Mouse (Mus musculus) stomach, embryonic 14.5 days (tissue): ENCODE results near the gene Gm42791. TPM values are rescaled to one million over a fixed set of nuclear protein-coding genes. Genes with fewer than 3 reads are reported as not detected.

Experiments used
- ATAC-seq: fragments of 200-750 bp; cut with Nextera tagmentation; 2 replicates; pipeline ENCODE4 v1.8.0; 2017; ENCODE audit warnings: low read depth, moderate TSS enrichment; ENCODE audit not compliant: insufficient number of reproducible peaks, insufficient read depth, low FRiP score
- H3K27ac ChIP-seq: fragments of 300-500 bp; sonication (generic); 2 replicates; pipeline ENCODE4 v1.5.1; 2014; ENCODE audit warnings: mild to moderate bottlenecking, low read length, moderate library complexity, mixed read lengths
- H3K27me3 ChIP-seq: fragments of 300-500 bp; sonication (generic); 2 replicates; pipeline ENCODE4 v1.6.1; 2014; ENCODE audit warnings: low read length, control low read depth, mixed read lengths; ENCODE audit not compliant: control insufficient read depth, insufficient read depth
- H3K36me3 ChIP-seq: fragments of 300-500 bp; sonication (generic); 2 replicates; pipeline ENCODE4 v1.6.1; 2014; ENCODE audit warnings: mild to moderate bottlenecking, control low read depth, low read length, moderate library complexity, mixed read lengths; ENCODE audit not compliant: control insufficient read depth, insufficient read depth
- H3K4me1 ChIP-seq: fragments of 300-500 bp; sonication (generic); 2 replicates; pipeline ENCODE4 v1.6.1; 2014; ENCODE audit warnings: low read length, control low read depth, mixed read lengths; ENCODE audit not compliant: control insufficient read depth, insufficient read depth
- H3K4me2 ChIP-seq: fragments of 300-500 bp; sonication (generic); replicated peaks from 2 replicates; pipeline ENCODE4 v1.6.1; 2014; ENCODE audit warnings: low read depth, low read length, control low read depth
- H3K4me3 ChIP-seq: fragments of 300-500 bp; sonication (generic); 2 replicates; pipeline ENCODE4 v1.5.1; 2014; ENCODE audit warnings: low read depth, low read length, control low read depth
- H3K9ac ChIP-seq: fragments of 300-500 bp; sonication (generic); replicated peaks from 2 replicates; pipeline ENCODE4 v1.6.1; 2014; ENCODE audit warnings: low read depth, mild to moderate bottlenecking, control low read depth, low read length, moderate library complexity, mixed read lengths
- H3K9me3 ChIP-seq: fragments of 300-500 bp; sonication (generic); 2 replicates; pipeline ENCODE4 v1.6.1; 2016; ENCODE audit warnings: low read depth, low read length, control low read depth; ENCODE audit not compliant: control insufficient read depth
- WGBS: fragments of 180-500 bp; shearing (Covaris S2); extraction: QIAGEN DNeasy Blood & Tissue Kit; methylation state at CpG from one replicate; pipeline ENCODE4 v1.1.7; 2014; 5-methylcytosine and 5-hydroxymethylcytosine counted together
- polyA plus RNA-seq: library from polyadenylated mRNA; unstranded; fragments of >200 nt; fragmentation: Nextera tagmentation; extraction: Ambion mirVana; gene quantifications from 2 replicates; pipeline ENCODE4 v1.2.1, GENCODE M21; 2014

Gm42791 gene
- polyA plus RNA-seq, 1 experiment from 2014 or later, result not detected

- ATAC-seq, result no peak
- no peaks in the 10 kb centered on the region for H3K27me3 ChIP-seq
- 86% methylated on average over 5 of the region's 5 CpGs for WGBS
- H3K4me3 ChIP-seq, result no peak overlapping the region
- no peaks in the 10 kb centered on the region for H3K4me1 ChIP-seq
- H3K36me3 ChIP-seq, result no peaks in the 10 kb centered on the region
- no peak overlapping the region for H3K4me2 ChIP-seq
- H3K9ac ChIP-seq, result no peak overlapping the region
- H3K9me3 ChIP-seq, result no peaks in the 10 kb centered on the region
- no peak overlapping the region for H3K27ac ChIP-seq
Measured at GRCm38 (mm10) chr5:148951360-148951759, 43.6 kb downstream of the Gm42791 start.

GRCm38 (mm10) chr5:148950064-148950463 lies 44.9 kb downstream of the Gm42791 start:
- H3K36me3 ChIP-seq, result no peaks in the 10 kb centered on the region
- ATAC-seq, result no peak
- WGBS, result 28% methylated on average over 15 of the region's 15 CpGs
- no peaks in the 10 kb centered on the region for H3K4me1 ChIP-seq
- H3K27ac ChIP-seq, result peak overlapping the region; percentile 49
- H3K4me3 ChIP-seq, result no peak overlapping the region
- H3K9ac ChIP-seq, result no peak overlapping the region
- H3K27me3 ChIP-seq, result no peaks in the 10 kb centered on the region
- H3K4me2 ChIP-seq, result no peak overlapping the region
- H3K9me3 ChIP-seq, result no peaks in the 10 kb centered on the region

GRCm38 (mm10) chr5:148948577-148948976 lies 46.4 kb downstream of the Gm42791 start:
- WGBS, result 71% methylated on average over 9 of the region's 9 CpGs
- no peaks in the 10 kb centered on the region for H3K36me3 ChIP-seq
- no peak overlapping the region for H3K4me2 ChIP-seq
- H3K4me3 ChIP-seq, result no peak overlapping the region
- ATAC-seq, result no peak
- H3K4me1 ChIP-seq, result peaks cover 4% of the 10 kb centered on the region; the same call in 1 of the 2 replicates
- H3K27ac ChIP-seq, result no peak overlapping the region
- H3K27me3 ChIP-seq, result no peaks in the 10 kb centered on the region
- no peak overlapping the region for H3K9ac ChIP-seq
- H3K9me3 ChIP-seq, result no peaks in the 10 kb centered on the region

- 72% methylated on average over 4 of the region's 4 CpGs for whole genome bisulfite sequencing
- H3K4me2 ChIP-seq, result no peak overlapping the region
- H3K27me3 ChIP-seq, result no peaks in the 10 kb centered on the region
- H3K4me1 ChIP-seq, result peaks cover 4% of the 10 kb centered on the region; the same call in 1 of the 2 replicates
- H3K4me3 ChIP-seq, result no peak overlapping the region
- H3K9me3 ChIP-seq, result 0 out of 2 replicates have a peak, but pooled peaks cover 1% of the 10 kb centered on the region
- no peak overlapping the region for H3K9ac ChIP-seq
- H3K27ac ChIP-seq, result no peak overlapping the region
- ATAC-seq, result no peak
- no peaks in the 10 kb centered on the region for H3K36me3 ChIP-seq
Measured at GRCm38 (mm10) chr5:148947412-148947811, 47.5 kb downstream of the Gm42791 start.

- WGBS, result 84% methylated on average over 5 of the region's 5 CpGs
- Histone ChIP-seq H3K4me3 (no peak overlapping the region), H3K9ac (no peak overlapping the region), H3K9me3 (0 out of 2 replicates have a peak, but pooled peaks cover 2% of the 10 kb centered on the region), H3K36me3 (no peaks in the 10 kb centered on the region), H3K27ac (no peak overlapping the region), H3K4me1 (peaks cover 4% of the 10 kb centered on the region; the same call in 1 of the 2 replicates), H3K4me2 (no peak overlapping the region), H3K27me3 (no peaks in the 10 kb centered on the region)
- no peak for ATAC-seq
Measured at GRCm38 (mm10) chr5:148946787-148947186, 48.2 kb downstream of the Gm42791 start.

- ATAC-seq, result no peak
- Histone ChIP-seq H3K4me3 (no peak overlapping the region), H3K4me1 (peaks cover 4% of the 10 kb centered on the region; the same call in 1 of the 2 replicates), H3K36me3 (no peaks in the 10 kb centered on the region), H3K4me2 (no peak overlapping the region), H3K9me3 (0 out of 2 replicates have a peak, but pooled peaks cover 2% of the 10 kb centered on the region), H3K27ac (no peak overlapping the region), H3K27me3 (no peaks in the 10 kb centered on the region), H3K9ac (no peak overlapping the region)
- 85% methylated on average over 2 of the region's 2 CpGs for WGBS
Measured at GRCm38 (mm10) chr5:148945735-148946134, 49.2 kb downstream of the Gm42791 start.

- 0 out of 2 replicates have a peak, but pooled peaks cover 2% of the 10 kb centered on the region for H3K9me3 ChIP-seq
- H3K27me3 ChIP-seq, result no peaks in the 10 kb centered on the region
- no peak overlapping the region for H3K4me2 ChIP-seq
- H3K27ac ChIP-seq, result no peak overlapping the region
- 41% methylated on average over 8 of the region's 8 CpGs for WGBS
- no peak for ATAC-seq
- peaks cover 4% of the 10 kb centered on the region; the same call in 1 of the 2 replicates for H3K4me1 ChIP-seq
- no peaks in the 10 kb centered on the region for H3K36me3 ChIP-seq
- no peak overlapping the region for H3K4me3 ChIP-seq
- no peak overlapping the region for H3K9ac ChIP-seq
Measured at GRCm38 (mm10) chr5:148944024-148944423, 50.9 kb downstream of the Gm42791 start.

- 83% methylated on average over 10 of the region's 10 CpGs for WGBS
- Histone ChIP-seq H3K4me3 (no peak overlapping the region), H3K27ac (no peak overlapping the region), H3K27me3 (no peaks in the 10 kb centered on the region), H3K36me3 (no peaks in the 10 kb centered on the region), H3K4me1 (peaks cover 4% of the 10 kb centered on the region; the same call in 1 of the 2 replicates), H3K4me2 (no peak overlapping the region), H3K9ac (no peak overlapping the region), H3K9me3 (0 out of 2 replicates have a peak, but pooled peaks cover 2% of the 10 kb centered on the region)
- ATAC-seq, result no peak
Measured at GRCm38 (mm10) chr5:148943444-148943843, 51.5 kb downstream of the Gm42791 start.

- no peak for ATAC-seq
Measured at GRCm38 (mm10) chr5:148942957-148943356, 52.0 kb downstream of the Gm42791 start.

More at GRCm38 (mm10) chr5:148942957-148943356, 52.0 kb downstream of the Gm42791 start:
- Histone ChIP-seq H3K9ac (no peak overlapping the region), H3K27me3 (no peaks in the 10 kb centered on the region), H3K4me3 (no peak overlapping the region), H3K9me3 (0 out of 2 replicates have a peak, but pooled peaks cover 2% of the 10 kb centered on the region), H3K4me1 (peaks cover 4% of the 10 kb centered on the region; the same call in 1 of the 2 replicates), H3K27ac (no peak overlapping the region), H3K36me3 (no peaks in the 10 kb centered on the region), H3K4me2 (no peak overlapping the region)
- 74% methylated on average over 11 of the region's 11 CpGs for WGBS
